Mouse (Mus musculus): ENCODE data around the gene Dexi. TPM values are rescaled to one million over a fixed set of nuclear protein-coding genes. Genes with fewer than 3 reads are reported as not detected.
A peak's percentile ranks its signal among the peaks of the same experiment; 100 is the strongest.

Dexi gene
- polyA plus RNA-seq, 1 experiment, result 18.1 TPM

GRCm38 (mm10) chr16:10525610-10525980 lies 17.3 kb downstream of the Dexi start:
- Histone ChIP-seq H3K4me3 (ENCODE audit: insufficient read depth, low read length) (no peak overlapping the region), H3K4me1 (ENCODE audit: control insufficient read depth, insufficient read depth, low read length) (peaks cover 3% of the 10 kb centered on the region; the same call in 1 of the 2 replicates), H3K27ac (ENCODE audit: insufficient read depth, low read depth, low read length) (no peak overlapping the region)
- TF ChIP-seq POLR2A (IDR thresholded peaks at IDR 0.05; ENCODE audit: borderline replicate concordance, low read depth, low read length) (no peak), CTCF (IDR thresholded peaks at IDR 0.05; ENCODE audit: low read depth, low read length) (no peak)

- H3K27ac ChIP-seq (ENCODE audit: insufficient read depth, low read depth, low read length), result no peak overlapping the region
- H3K4me1 ChIP-seq (ENCODE audit: control insufficient read depth, insufficient read depth, low read length), result peaks cover 3% of the 10 kb centered on the region; the same call in 1 of the 2 replicates
- no peak overlapping the region for H3K4me3 ChIP-seq (ENCODE audit: insufficient read depth, low read length)
- TF ChIP-seq POLR2A (IDR thresholded peaks at IDR 0.05; ENCODE audit: borderline replicate concordance, low read depth, low read length), result no peak
- TF ChIP-seq CTCF (IDR thresholded peaks at IDR 0.05; ENCODE audit: low read depth, low read length), result no peak
Observed at GRCm38 (mm10) chr16:10524866-10525609, 17.8 kb downstream of the Dexi start.

- H3K4me1 ChIP-seq (ENCODE audit: control insufficient read depth, insufficient read depth, low read length), result peaks cover 3% of the 10 kb centered on the region; the same call in 1 of the 2 replicates
- H3K4me3 ChIP-seq (ENCODE audit: insufficient read depth, low read length), result no peak overlapping the region
- TF ChIP-seq CTCF (IDR thresholded peaks at IDR 0.05; ENCODE audit: low read depth, low read length) (no peak), POLR2A (IDR thresholded peaks at IDR 0.05; ENCODE audit: borderline replicate concordance, low read depth, low read length) (no peak)
- no peak overlapping the region for H3K27ac ChIP-seq (ENCODE audit: insufficient read depth, low read depth, low read length)
Observed at GRCm38 (mm10) chr16:10523650-10524049, 19.2 kb downstream of the Dexi start.

GRCm38 (mm10) chr16:10522811-10523210 lies 20.0 kb downstream of the Dexi start:
- TF ChIP-seq POLR2A (IDR thresholded peaks at IDR 0.05; ENCODE audit: borderline replicate concordance, low read depth, low read length) (no peak), CTCF (IDR thresholded peaks at IDR 0.05; ENCODE audit: low read depth, low read length) (peak; percentile 41; the same call in 1 of the 2 replicates)
- H3K4me3 ChIP-seq (ENCODE audit: insufficient read depth, low read length), result no peak overlapping the region

GRCm38 (mm10) chr16:10520908-10521614 lies 21.8 kb downstream of the Dexi start:
- H3K4me1 ChIP-seq (ENCODE audit: control insufficient read depth, insufficient read depth, low read length), result peaks cover 3% of the 10 kb centered on the region; the same call in 1 of the 2 replicates
- H3K27ac ChIP-seq (ENCODE audit: insufficient read depth, low read depth, low read length), result no peak overlapping the region
- H3K4me3 ChIP-seq (ENCODE audit: insufficient read depth, low read length), result no peak overlapping the region
- TF ChIP-seq POLR2A (IDR thresholded peaks at IDR 0.05; ENCODE audit: borderline replicate concordance, low read depth, low read length), result no peak
- peak; percentile 49 for TF ChIP-seq CTCF (IDR thresholded peaks at IDR 0.05; ENCODE audit: low read depth, low read length)

More at GRCm38 (mm10) chr16:10522811-10523210, 20.0 kb downstream of the Dexi start:
- H3K4me1 ChIP-seq (ENCODE audit: control insufficient read depth, insufficient read depth, low read length), result peaks cover 3% of the 10 kb centered on the region; the same call in 1 of the 2 replicates
- no peak overlapping the region for H3K27ac ChIP-seq (ENCODE audit: insufficient read depth, low read depth, low read length)

GRCm38 (mm10) chr16:10518030-10518429 lies 24.8 kb downstream of the Dexi start:
- no peak overlapping the region for H3K27ac ChIP-seq (ENCODE audit: insufficient read depth, low read depth, low read length)
- 0 out of 2 replicates have a peak, but pooled peaks have one; percentile 14 for TF ChIP-seq CTCF (IDR thresholded peaks at IDR 0.05; ENCODE audit: low read depth, low read length)
- no peak for TF ChIP-seq POLR2A (IDR thresholded peaks at IDR 0.05; ENCODE audit: borderline replicate concordance, low read depth, low read length)
- no peak overlapping the region for H3K4me3 ChIP-seq (ENCODE audit: insufficient read depth, low read length)
- H3K4me1 ChIP-seq (ENCODE audit: control insufficient read depth, insufficient read depth, low read length), result peaks cover 3% of the 10 kb centered on the region; the same call in 1 of the 2 replicates

- Histone ChIP-seq H3K4me3 (ENCODE audit: insufficient read depth, low read length) (no peak overlapping the region), H3K27ac (ENCODE audit: insufficient read depth, low read depth, low read length) (no peak overlapping the region), H3K4me1 (ENCODE audit: control insufficient read depth, insufficient read depth, low read length) (no peaks in the 10 kb centered on the region)
- TF ChIP-seq CTCF (IDR thresholded peaks at IDR 0.05; ENCODE audit: low read depth, low read length) (no peak), POLR2A (IDR thresholded peaks at IDR 0.05; ENCODE audit: borderline replicate concordance, low read depth, low read length) (no peak)
Observed at GRCm38 (mm10) chr16:10515953-10516572, 26.8 kb downstream of the Dexi start.

- TF ChIP-seq POLR2A (IDR thresholded peaks at IDR 0.05; ENCODE audit: borderline replicate concordance, low read depth, low read length) (no peak), CTCF (IDR thresholded peaks at IDR 0.05; ENCODE audit: low read depth, low read length) (no peak)
- H3K4me1 ChIP-seq (ENCODE audit: control insufficient read depth, insufficient read depth, low read length), result no peaks in the 10 kb centered on the region
- no peak overlapping the region for H3K27ac ChIP-seq (ENCODE audit: insufficient read depth, low read depth, low read length)
- H3K4me3 ChIP-seq (ENCODE audit: insufficient read depth, low read length), result no peak overlapping the region
Observed at GRCm38 (mm10) chr16:10511134-10511520, 31.7 kb downstream of the Dexi start.

GRCm38 (mm10) chr16:10510477-10511133 lies 32.2 kb downstream of the Dexi start:
- no peaks in the 10 kb centered on the region for H3K4me1 ChIP-seq (ENCODE audit: control insufficient read depth, insufficient read depth, low read length)
- no peak overlapping the region for H3K27ac ChIP-seq (ENCODE audit: insufficient read depth, low read depth, low read length)
- no peak overlapping the region for H3K4me3 ChIP-seq (ENCODE audit: insufficient read depth, low read length)

More at GRCm38 (mm10) chr16:10510477-10511133, 32.2 kb downstream of the Dexi start:
- TF ChIP-seq POLR2A (IDR thresholded peaks at IDR 0.05; ENCODE audit: borderline replicate concordance, low read depth, low read length) (no peak), CTCF (IDR thresholded peaks at IDR 0.05; ENCODE audit: low read depth, low read length) (no peak)

All from bone marrow macrophage, adult 2 months (primary cell).